1 mouse cellular context compared by ENCODE assay signal in genomic region chr2:122036064-122036463, GRCm38 (mm10).
A peak's percentile ranks its signal among the peaks of the same experiment; 100 is the strongest.
TF ChIP-seq lines count a peak whose summit lies in the region.

No protein-coding gene starts in this region.

TF ChIP-seq in MEL, 35 proteins besides CTCF, POLR2A, EP300 and RAD21 (continued from another document):
- TF ChIP-seq MEF2A (IDR thresholded peaks at IDR 0.05; ENCODE audit: extremely low read depth, insufficient replicate concordance, low read depth, low read length, poor library complexity, severe bottlenecking) (0 out of 2 replicates have a peak, but pooled peaks have one; percentile 17), MAZ (IDR thresholded peaks at IDR 0.05; ENCODE audit: low read depth, low read length) (no peak), POLR2AphosphoS2 (IDR thresholded peaks at IDR 0.05; ENCODE audit: low read length) (no peak), HCFC1 (IDR thresholded peaks at IDR 0.05; ENCODE audit: low read depth, low read length) (no peak), ZC3H11A (IDR thresholded peaks at IDR 0.05; ENCODE audit: low read depth, low read length) (0 out of 2 replicates have a peak, but pooled peaks have one; percentile 0), RCOR1 (IDR thresholded peaks at IDR 0.05; ENCODE audit: low read depth, low read length) (peak; percentile 93), SIN3A (IDR thresholded peaks at IDR 0.05; ENCODE audit: low read length) (peak; percentile 66; the same call in 1 of the 2 replicates), ZMIZ1 (IDR thresholded peaks at IDR 0.05; ENCODE audit: low read depth, low read length) (no peak), MYB (IDR thresholded peaks at IDR 0.05; ENCODE audit: low read depth, low read length) (no peak)
